Mouse (Mus musculus) testis, adult 2 months (tissue): Measurements from ENCODE around the gene Gle1. TPM values are rescaled to one million over a fixed set of nuclear protein-coding genes. Genes with fewer than 3 reads are reported as not detected.

Source experiments
- H3K27ac ChIP-seq: fragments of 200-500 bp; 2 replicates; pipeline ENCODE4 v1.5.1; 2012; ENCODE audit warnings: low read depth, low read length; ENCODE audit not compliant: control insufficient read depth, insufficient read depth
- H3K27me3 ChIP-seq: fragments of 200-500 bp; 2 replicates; pipeline ENCODE4 v1.6.1; 2012; ENCODE audit warnings: mild to moderate bottlenecking, low read length, moderate library complexity; ENCODE audit not compliant: control insufficient read depth, insufficient read depth
- H3K36me3 ChIP-seq: fragments of 200-500 bp; 2 replicates; pipeline ENCODE4 v1.6.1; 2012; ENCODE audit warnings: mild to moderate bottlenecking, low read length; ENCODE audit not compliant: control insufficient read depth, insufficient read depth
- H3K4me1 ChIP-seq: fragments of 200-500 bp; 2 replicates; pipeline ENCODE4 v1.6.1; 2012; ENCODE audit warnings: low read length; ENCODE audit not compliant: control insufficient read depth, insufficient read depth
- H3K4me3 ChIP-seq: fragments of 200-500 bp; 2 replicates; pipeline ENCODE4 v1.5.1; 2012; ENCODE audit warnings: low read depth, mild to moderate bottlenecking, low read length, moderate library complexity, mixed read lengths; ENCODE audit not compliant: control insufficient read depth
- CTCF ChIP-seq: fragments of 200-500 bp; IDR thresholded peaks from 2 replicates; pipeline ENCODE4 v1.5.1; 2012; ENCODE audit warnings: low read depth, mild to moderate bottlenecking, inconsistent platforms, low read length, moderate library complexity; ENCODE audit not compliant: control insufficient read depth, insufficient read depth, insufficient replicate concordance
- POLR2A ChIP-seq: fragments of 200-500 bp; IDR thresholded peaks from 2 replicates; pipeline ENCODE4 v1.6.1; 2012; ENCODE audit warnings: low read depth, mild to moderate bottlenecking, inconsistent platforms, low read length, moderate library complexity; ENCODE audit not compliant: control insufficient read depth
- polyA plus RNA-seq: library from polyadenylated mRNA; depleted of rRNA; stranded (reverse); fragments of >200 nt; gene quantifications from 2 replicates; pipeline ENCODE4 v1.2.3, GENCODE M21; 2012; rRNA removed

Gle1 gene
- polyA plus RNA-seq, 1 experiment: 36.0 TPM

GRCm38 (mm10) chr2:29971838-29972635 is 36.8 kb downstream of the Gle1 start:
- Histone ChIP-seq H3K4me1 (no peaks in the 10 kb centered on the region), H3K27me3 (no peaks in the 10 kb centered on the region), H3K36me3 (peaks cover 3% of the 10 kb centered on the region), H3K27ac (no peak overlapping the region), H3K4me3 (no peak overlapping the region)
- no peak for TF ChIP-seq CTCF
- TF ChIP-seq POLR2A: no peak

- no peak overlapping the region for H3K27ac ChIP-seq
- peaks cover 2% of the 10 kb centered on the region for H3K36me3 ChIP-seq
- H3K27me3 ChIP-seq: no peaks in the 10 kb centered on the region
- H3K4me3 ChIP-seq: no peak overlapping the region
- no peak for TF ChIP-seq POLR2A
- no peak for TF ChIP-seq CTCF
- no peaks in the 10 kb centered on the region for H3K4me1 ChIP-seq
These were observed 38.3 kb downstream of the Gle1 start for GRCm38 (mm10) chr2:29973525-29973924.

DNA sequence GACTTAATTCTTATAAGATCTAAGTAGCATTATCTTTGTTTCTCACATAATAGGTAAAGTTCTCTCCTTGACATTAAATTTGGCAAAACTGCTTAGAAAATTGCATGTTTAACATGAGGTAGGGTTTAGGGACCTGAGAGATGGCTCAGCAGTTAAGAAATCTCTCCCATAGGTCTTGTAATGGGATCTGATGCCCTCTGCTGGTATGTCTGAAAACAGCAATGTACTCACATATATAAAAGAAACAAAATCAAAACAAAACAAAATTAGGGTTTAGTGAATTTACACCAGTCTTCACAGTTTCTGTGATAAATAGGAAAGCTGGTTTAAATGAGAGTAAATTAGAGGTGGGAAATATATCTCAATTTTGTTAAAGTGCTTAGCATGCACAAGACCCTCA is 42.1 kb downstream of the Gle1 start:
- peaks cover 2% of the 10 kb centered on the region for H3K36me3 ChIP-seq
- no peaks in the 10 kb centered on the region for H3K27me3 ChIP-seq
- no peak overlapping the region for H3K27ac ChIP-seq

DNA sequence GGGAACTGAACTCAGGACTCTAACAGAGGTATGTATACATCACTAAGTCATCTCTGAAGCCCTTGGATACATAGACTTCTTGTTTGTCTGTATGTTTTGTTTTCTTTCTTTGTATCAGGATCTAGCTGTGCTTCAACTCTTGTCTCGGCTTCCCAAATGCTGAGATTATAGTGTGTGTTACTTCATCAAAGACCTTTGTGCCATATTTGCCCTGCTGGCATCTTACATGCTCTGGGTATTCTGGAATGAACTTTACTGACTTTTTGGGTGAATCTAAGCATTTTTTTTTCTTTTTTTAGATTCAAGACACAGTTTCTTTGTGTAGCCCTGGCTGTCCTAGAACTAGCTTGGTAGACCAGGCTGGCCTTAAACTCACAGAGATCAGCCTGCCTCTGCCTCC is 45.4 kb downstream of the Gle1 start:
- Histone ChIP-seq H3K27me3 (no peaks in the 10 kb centered on the region), H3K4me1 (no peaks in the 10 kb centered on the region), H3K27ac (no peak overlapping the region), H3K36me3 (peaks cover 5% of the 10 kb centered on the region), H3K4me3 (no peak overlapping the region)
- TF ChIP-seq CTCF (no peak), POLR2A (no peak)

More for the DNA sequence above, 42.1 kb downstream of the Gle1 start:
- H3K4me3 ChIP-seq: no peak overlapping the region
- no peaks in the 10 kb centered on the region for H3K4me1 ChIP-seq
- TF ChIP-seq POLR2A (no peak), CTCF (no peak)

- Histone ChIP-seq H3K4me1 (no peaks in the 10 kb centered on the region), H3K4me3 (no peak overlapping the region), H3K36me3 (peaks cover 11% of the 10 kb centered on the region), H3K27ac (no peak overlapping the region), H3K27me3 (no peaks in the 10 kb centered on the region)
- no peak for TF ChIP-seq CTCF
- TF ChIP-seq POLR2A: no peak
These were observed 56.7 kb downstream of the Gle1 start for GRCm38 (mm10) chr2:29991962-29992361.

- TF ChIP-seq POLR2A (no peak), CTCF (no peak)
- H3K27ac ChIP-seq: no peak overlapping the region
- H3K4me1 ChIP-seq: no peaks in the 10 kb centered on the region
- H3K27me3 ChIP-seq: no peaks in the 10 kb centered on the region
- peaks cover 12% of the 10 kb centered on the region for H3K36me3 ChIP-seq
- H3K4me3 ChIP-seq: no peak overlapping the region
These were observed 73.9 kb downstream of the Gle1 start for GRCm38 (mm10) chr2:30009101-30009500.

Other genes with a start within 250 kb of the Gle1 start
- gene Gm13420, start 183.7 kb upstream of the Gle1 start, polyA plus RNA-seq: 0.28 and 0.47 TPM in 2 replicates
- gene Gm13547, start 176.1 kb upstream of the Gle1 start, polyA plus RNA-seq: 130 and 146 TPM in 2 replicates
- 125 and 134 TPM in 2 replicates for gene Coq4, start 147.9 kb upstream of the Gle1 start, polyA plus RNA-seq
- gene Trub2, start 146.9 kb upstream of the Gle1 start, polyA plus RNA-seq: 12.4 and 16.8 TPM in 2 replicates
- gene Slc27a4, start 132.8 kb upstream of the Gle1 start, polyA plus RNA-seq: 4.1 and 5.5 TPM in 2 replicates
- gene Urm1, start 115.4 kb upstream of the Gle1 start, polyA plus RNA-seq: 22.7 and 25.1 TPM in 2 replicates
- 8.9 and 10.1 TPM in 2 replicates for gene Cercam, start 66.3 kb upstream of the Gle1 start, polyA plus RNA-seq
- gene Odf2, start 46.2 kb upstream of the Gle1 start, polyA plus RNA-seq: 1,873 and 2,193 TPM in 2 replicates
- gene Sptan1, start 30.1 kb downstream of the Gle1 start, polyA plus RNA-seq: 112 and 117 TPM in 2 replicates
- gene Wdr34, start 113.5 kb downstream of the Gle1 start, polyA plus RNA-seq: 77.0 and 84.3 TPM in 2 replicates
- 32.7 and 38.9 TPM in 2 replicates for gene Set, start 122.0 kb downstream of the Gle1 start, polyA plus RNA-seq
- gene Pkn3, start 142.3 kb downstream of the Gle1 start, polyA plus RNA-seq: 5.8 and 6.0 TPM in 2 replicates
- 156 and 170 TPM in 2 replicates for gene Zdhhc12, start 158.2 kb downstream of the Gle1 start, polyA plus RNA-seq
- gene Zer1, start 189.2 kb downstream of the Gle1 start, polyA plus RNA-seq: 62.3 and 62.4 TPM in 2 replicates
- gene Tbc1d13, start 198.3 kb downstream of the Gle1 start, polyA plus RNA-seq: 24.4 and 26.2 TPM in 2 replicates
- 2.4 and 2.9 TPM in 2 replicates for gene Endog, start 236.1 kb downstream of the Gle1 start, polyA plus RNA-seq
- gene Spout1, start 243.0 kb downstream of the Gle1 start, polyA plus RNA-seq: 149 and 160 TPM in 2 replicates